24 mouse cellular contexts compared by ENCODE assay signal in genomic region chr5:105675511-105675910, GRCm38 (mm10). TPM values are rescaled to one million over a fixed set of nuclear protein-coding genes. Genes with fewer than 3 reads are reported as not detected.
DNase-seq lines count a peak whose midpoint lies in the region; ATAC-seq and TF ChIP-seq lines count a peak whose summit lies in the region.
"Had no signal": no experiment of that assay in that cellular context is flagged by ENCODE, and none has a peak within 500 bp of the region (broad histone marks: within the 10 kb centered on the region; RNA-seq: fewer than 3 reads in every experiment).

No protein-coding gene starts in this region.

- no peaks in the 10 kb centered on the region for H3K79me2 ChIP-seq in CH12.LX (replicated peaks; ENCODE audit: control insufficient read depth, extremely low read depth, insufficient read depth, poor library complexity, severe bottlenecking)

- no peaks in the 10 kb centered on the region for H3K27me3 ChIP-seq in midbrain, embryonic 14.5 days (ENCODE audit: control insufficient read depth, insufficient read depth, low read length)
- no peaks in the 10 kb centered on the region for H3K27me3 ChIP-seq in midbrain, embryonic 15.5 days (replicated peaks)
- no peaks in the 10 kb centered on the region for H3K27me3 ChIP-seq in CH12.LX (replicated peaks)
- no peaks in the 10 kb centered on the region for H3K27me3 ChIP-seq in heart, embryonic 10.5 days (ENCODE audit: insufficient read depth, poor library complexity, severe bottlenecking)
- H3K27me3 ChIP-seq: forebrain, embryonic 15.5 days; heart, embryonic 12.5 days; heart, embryonic 15.5 days; hindbrain, embryonic 13.5 days; intestine, embryonic 15.5 days had no signal

- dilution Hi-C loops in CH12.LX (cut with MboI; ENCODE audit: extremely low pct_ligation_motif_present, extremely low pct_unique_long_range_greater_than_20kb, low sequenced_read_pairs): no loop called here

- TF ChIP-seq RAD21 in CH12.LX (IDR thresholded peaks at IDR 0.05; ENCODE audit: low read depth, low read length): no peak

- H3K4me3 ChIP-seq in midbrain, embryonic 14.5 days (replicated peaks; ENCODE audit: low read depth, low read length): no peak overlapping the region
- H3K4me3 ChIP-seq in midbrain, embryonic 15.5 days: no peak overlapping the region
- H3K4me3 ChIP-seq in CH12.LX (replicated peaks in 1 of 3; ENCODE audit: low read depth in 2 of 3, low read length in 2 of 3, poor library complexity in 1 of 3): no peak overlapping the region
- H3K4me3 ChIP-seq in heart, embryonic 10.5 days: no peak overlapping the region
- H3K4me3 ChIP-seq: forebrain, embryonic 15.5 days; heart, embryonic 12.5 days; heart, embryonic 15.5 days; hindbrain, embryonic 10.5 days; hindbrain, embryonic 13.5 days; intestine, embryonic 15.5 days had no signal

- in situ Hi-C loops in CH12.LX (cut with MboI; ENCODE audit: low pct_ligation_motif_present, low pct_unique_long_range_greater_than_20kb, low sequenced_read_pairs): no loop called here

- peak; percentile 68 for TF ChIP-seq EP300 in CH12.LX (IDR thresholded peaks at IDR 0.05; ENCODE audit: low read length)

- H3K9me3 ChIP-seq in midbrain, embryonic 14.5 days (ENCODE audit: control insufficient read depth, low read length): no peaks in the 10 kb centered on the region
- no peaks in the 10 kb centered on the region for H3K9me3 ChIP-seq in midbrain, embryonic 15.5 days
- no peaks in the 10 kb centered on the region for H3K9me3 ChIP-seq in CH12.LX (replicated peaks; ENCODE audit: low read length)
- H3K9me3 ChIP-seq in heart, embryonic 10.5 days: no peaks in the 10 kb centered on the region
- H3K9me3 ChIP-seq: forebrain, embryonic 15.5 days; heart, embryonic 12.5 days; heart, embryonic 15.5 days; hindbrain, embryonic 10.5 days; hindbrain, embryonic 13.5 days; intestine, embryonic 15.5 days had no signal

- H3K4me2 ChIP-seq in midbrain, embryonic 14.5 days (ENCODE audit: low read length): no peak overlapping the region
- no peak overlapping the region for H3K4me2 ChIP-seq in midbrain, embryonic 15.5 days
- H3K4me2 ChIP-seq in CH12.LX (ENCODE audit: insufficient read depth, low read depth, poor library complexity, severe bottlenecking): no peak overlapping the region
- H3K4me2 ChIP-seq: forebrain, embryonic 15.5 days; heart, embryonic 12.5 days; heart, embryonic 15.5 days; hindbrain, embryonic 13.5 days; intestine, embryonic 15.5 days had no signal

- no peak for ATAC-seq in midbrain, embryonic 14.5 days (ENCODE audit: low FRiP score, low TSS enrichment)
- no peak for ATAC-seq in midbrain, embryonic 15.5 days (replicated peaks)
- no peak for ATAC-seq in inflammation-experienced regulatory T-cells, adult 6 months
- ATAC-seq: forebrain, embryonic 15.5 days; hindbrain, embryonic 16.5 days; intestine, embryonic 15.5 days had no signal

- no peak overlapping the region for H3K9ac ChIP-seq in midbrain, embryonic 14.5 days (replicated peaks; ENCODE audit: low read length)
- no peak overlapping the region for H3K9ac ChIP-seq in midbrain, embryonic 15.5 days
- no peak overlapping the region for H3K9ac ChIP-seq in CH12.LX (ENCODE audit: insufficient read depth, low read depth)
- H3K9ac ChIP-seq: forebrain, embryonic 15.5 days; heart, embryonic 12.5 days; heart, embryonic 15.5 days; hindbrain, embryonic 13.5 days; intestine, embryonic 15.5 days had no signal

- H3K36me3 ChIP-seq in midbrain, embryonic 14.5 days (ENCODE audit: control insufficient read depth, insufficient read depth, low read length): no peaks in the 10 kb centered on the region
- no peaks in the 10 kb centered on the region for H3K36me3 ChIP-seq in midbrain, embryonic 15.5 days (replicated peaks)
- H3K36me3 ChIP-seq in CH12.LX (replicated peaks in 1 of 2; ENCODE audit: control insufficient read depth in 1 of 2, insufficient read depth in 1 of 2, low read length in 1 of 2): no peaks in the 10 kb centered on the region
- no peaks in the 10 kb centered on the region for H3K36me3 ChIP-seq in heart, embryonic 10.5 days
- H3K36me3 ChIP-seq: forebrain, embryonic 15.5 days; heart, embryonic 12.5 days; heart, embryonic 15.5 days; hindbrain, embryonic 10.5 days; hindbrain, embryonic 13.5 days; intestine, embryonic 15.5 days had no signal

- 0 out of 2 replicates have a peak overlapping the region, but pooled peaks have one; percentile 17 for H3K27ac ChIP-seq in midbrain, embryonic 14.5 days (replicated peaks; ENCODE audit: low read depth, low read length)
- no peak overlapping the region for H3K27ac ChIP-seq in midbrain, embryonic 15.5 days
- no peak overlapping the region for H3K27ac ChIP-seq in CH12.LX (ENCODE audit: insufficient read depth, low read depth)
- H3K27ac ChIP-seq in heart, embryonic 10.5 days: no peak overlapping the region
- H3K27ac ChIP-seq: forebrain, embryonic 15.5 days; hindbrain, embryonic 10.5 days; hindbrain, embryonic 13.5 days; intestine, embryonic 15.5 days had no signal

- no peaks in the 10 kb centered on the region for H3K4me1 ChIP-seq in midbrain, embryonic 14.5 days (ENCODE audit: control insufficient read depth, insufficient read depth, low read length)
- H3K4me1 ChIP-seq in midbrain, embryonic 15.5 days: peaks cover 7% of the 10 kb centered on the region; the same call in 1 of the 2 replicates
- H3K4me1 ChIP-seq in CH12.LX (ENCODE audit: control insufficient read depth in 1 of 2, insufficient read depth in 2 of 2): peaks cover 22 to 43% of the 10 kb centered on the region in 2 experiments
- H3K4me1 ChIP-seq in heart, embryonic 10.5 days: peaks cover 26% of the 10 kb centered on the region; the same call in 1 of the 2 replicates

- DNase-seq in midbrain, embryonic 14.5 days: no peak
- no peak for DNase-seq in CH12.LX (ENCODE audit: extremely low read depth)
- peak; percentile 59 for DNase-seq in induced T-regulatory cell, adult 2 months (ENCODE audit: low read depth)
- DNase-seq in cerebellum, postnatal 10 days: no peak
- no peak for DNase-seq in heart, embryonic 10.5 days (ENCODE audit: low spot score)
- DNase-seq: adrenal gland, adult 8-10 months; adrenal gland, postnatal 25 days; cerebellum, adult 11-12 months; cerebellum, adult 8-10 months; cerebellum, postnatal 14 days; gastrocnemius, postnatal 36 days; heart, adult 11 months; heart, postnatal 10 days; heart, postnatal 36 days; kidney, adult 11 months had no signal

- TF ChIP-seq CTCF in CH12.LX (conservative IDR thresholded peaks at IDR 0.05 in 1 of 2, IDR thresholded peaks at IDR 0.05 in 1 of 2; ENCODE audit: low read depth in 2 of 2, low read length in 2 of 2): no peak

- no peak for TF ChIP-seq POLR2A in CH12.LX (IDR thresholded peaks at IDR 0.05; ENCODE audit: low read depth, low read length)

- 90% methylated on average over 4 of the region's 4 CpGs for WGBS in midbrain, embryonic 14.5 days
- 96% methylated on average over 4 of the region's 4 CpGs for whole genome bisulfite sequencing in midbrain, embryonic 15.5 days
- WGBS in heart, embryonic 10.5 days: 85% methylated on average over 4 of the region's 4 CpGs

TF ChIP-seq in CH12.LX, 34 proteins besides CTCF, POLR2A, EP300 and RAD21:
- peak; percentile 49 for TF ChIP-seq TCF12 (IDR thresholded peaks at IDR 0.05; ENCODE audit: low read depth, low read length)
- no peak for TF ChIP-seq ZKSCAN1 (IDR thresholded peaks at IDR 0.05; ENCODE audit: borderline replicate concordance, low read depth, low read length)
- peak; percentile 60 for TF ChIP-seq ETS1 (conservative IDR thresholded peaks at IDR 0.05; ENCODE audit: low read depth, low read length)
- no peak for TF ChIP-seq ZNF384 (IDR thresholded peaks at IDR 0.05; ENCODE audit: low read depth, low read length)
- TF ChIP-seq CHD1 (IDR thresholded peaks at IDR 0.05; ENCODE audit: low read depth, low read length): no peak
- TF ChIP-seq CHD2 (IDR thresholded peaks at IDR 0.05; ENCODE audit: low read length): no peak
- TF ChIP-seq MAZ (IDR thresholded peaks at IDR 0.05; ENCODE audit: low read depth, low read length): no peak
- peak; percentile 34; the same call in 1 of the 2 replicates for TF ChIP-seq JUND (conservative IDR thresholded peaks at IDR 0.05; ENCODE audit: low read depth, low read length)
- TF ChIP-seq SMC3 (IDR thresholded peaks at IDR 0.05; ENCODE audit: low read depth, low read length): no peak
- no peak for TF ChIP-seq USF1 (IDR thresholded peaks at IDR 0.05; ENCODE audit: low read depth, low read length)
- no peak for TF ChIP-seq MAX (IDR thresholded peaks at IDR 0.05; ENCODE audit: low read length)
- TF ChIP-seq BHLHE40 (IDR thresholded peaks at IDR 0.05; ENCODE audit: low read depth, low read length): peak; percentile 38; the same call in 1 of the 2 replicates
- no peak for TF ChIP-seq USF2 (conservative IDR thresholded peaks at IDR 0.05; ENCODE audit: low read depth, low read length)
- TF ChIP-seq IRF4 (IDR thresholded peaks at IDR 0.05; ENCODE audit: low read depth, low read length): peak; percentile 79
- TF ChIP-seq SIN3A (IDR thresholded peaks at IDR 0.05; ENCODE audit: low read length): no peak
- peak; percentile 49; the same call in 1 of the 2 replicates for TF ChIP-seq MAFK (IDR thresholded peaks at IDR 0.05; ENCODE audit: insufficient replicate concordance, low read length)

RNA-seq across cellular contexts. Expression of gene Lrrc8d, which starts 24.3 kb away (rescaled TPM):
- 33.0 and 45.2 TPM in 2 replicates for polyA plus RNA-seq in midbrain, embryonic 14.5 days (2014; fragmentation: Nextera tagmentation; extraction: Ambion mirVana)
- 32.5 and 37.1 TPM in 2 replicates for polyA plus RNA-seq in midbrain, embryonic 15.5 days (2015; fragmentation: Nextera tagmentation; extraction: Ambion mirVana)
- 15.9 and 16.6 TPM in 2 replicates for total RNA-seq in CH12.LX (2012; rRNA removed)
- 5.2 and 7.0 TPM in 2 replicates for total RNA-seq in CH12.LX (2014; rRNA removed)
- polyA plus RNA-seq in CH12.LX (2012; ENCODE audit: insufficient read length, low read depth): 26.1 and 29.2 TPM in 2 replicates
- polyA plus RNA-seq in heart, embryonic 10.5 days (2016; fragmentation: Nextera tagmentation; extraction: Ambion mirVana): 7.6 and 10.8 TPM in 2 replicates
- polyA plus RNA-seq in inflammation-experienced regulatory T-cells, adult 6 months (2017; shearing (Covaris generic)): 10 to 100 TPM; 11.8 to 28.4 (median 26.5) TPM
